Mouse (Mus musculus): ENCODE data around the gene Adh4. TPM values are rescaled to one million over a fixed set of nuclear protein-coding genes. Genes with fewer than 3 reads are reported as not detected.

Adh4 gene
- polyA plus RNA-seq, 1 experiment from 2014 or later: not detected

- H3K9ac ChIP-seq (ENCODE audit: low read depth, low read length): no peak overlapping the region
- H3K36me3 ChIP-seq (ENCODE audit: control insufficient read depth, insufficient read depth, low read length): no peaks in the 10 kb centered on the region
- no peak for ATAC-seq (replicated peaks; ENCODE audit: insufficient number of reproducible peaks, low FRiP score, low TSS enrichment)
- no peak overlapping the region for H3K4me2 ChIP-seq
- WGBS (ENCODE audit: insufficient replicate concordance): 61% methylated on average over 6 of the region's 6 CpGs
- no peaks in the 10 kb centered on the region for H3K4me1 ChIP-seq (ENCODE audit: control insufficient read depth, insufficient read depth, low read length)
- no peak overlapping the region for H3K27ac ChIP-seq (ENCODE audit: low read depth, low read length)
- no peak overlapping the region for H3K4me3 ChIP-seq (ENCODE audit: low read depth, low read length)
- H3K27me3 ChIP-seq (ENCODE audit: control insufficient read depth, insufficient read depth, low read length): no peaks in the 10 kb centered on the region
- no peaks in the 10 kb centered on the region for H3K9me3 ChIP-seq (replicated peaks; ENCODE audit: control insufficient read depth, low read length)
Measured at GRCm38 (mm10) chr3:138430360-138430976, 15.2 kb downstream of the Adh4 start.

GRCm38 (mm10) chr3:138431835-138432234, 16.6 kb downstream of the Adh4 start:
- ATAC-seq (replicated peaks; ENCODE audit: insufficient number of reproducible peaks, low FRiP score, low TSS enrichment): no peak
- Histone ChIP-seq H3K9ac (ENCODE audit: low read depth, low read length) (no peak overlapping the region), H3K4me1 (ENCODE audit: control insufficient read depth, insufficient read depth, low read length) (no peaks in the 10 kb centered on the region), H3K4me3 (ENCODE audit: low read depth, low read length) (no peak overlapping the region), H3K4me2 (no peak overlapping the region), H3K9me3 (replicated peaks; ENCODE audit: control insufficient read depth, low read length) (0 out of 2 replicates have a peak, but pooled peaks cover 3% of the 10 kb centered on the region), H3K36me3 (ENCODE audit: control insufficient read depth, insufficient read depth, low read length) (no peaks in the 10 kb centered on the region), H3K27ac (ENCODE audit: low read depth, low read length) (no peak overlapping the region), H3K27me3 (ENCODE audit: control insufficient read depth, insufficient read depth, low read length) (no peaks in the 10 kb centered on the region)
- 68% methylated on average over 2 of the region's 2 CpGs for WGBS (ENCODE audit: insufficient replicate concordance)

GRCm38 (mm10) chr3:138438716-138439115, 23.4 kb downstream of the Adh4 start:
- H3K4me2 ChIP-seq: no peak overlapping the region
- no peak overlapping the region for H3K9ac ChIP-seq (ENCODE audit: low read depth, low read length)
- ATAC-seq (replicated peaks; ENCODE audit: insufficient number of reproducible peaks, low FRiP score, low TSS enrichment): no peak
- H3K36me3 ChIP-seq (ENCODE audit: control insufficient read depth, insufficient read depth, low read length): no peaks in the 10 kb centered on the region
- 85% methylated on average over 3 of the region's 3 CpGs for WGBS (ENCODE audit: insufficient replicate concordance)
- H3K4me1 ChIP-seq (ENCODE audit: control insufficient read depth, insufficient read depth, low read length): peaks cover 2% of the 10 kb centered on the region; the same call in 1 of the 2 replicates
- H3K4me3 ChIP-seq (ENCODE audit: low read depth, low read length): no peak overlapping the region
- no peak overlapping the region for H3K27ac ChIP-seq (ENCODE audit: low read depth, low read length)
- no peaks in the 10 kb centered on the region for H3K27me3 ChIP-seq (ENCODE audit: control insufficient read depth, insufficient read depth, low read length)
- 0 out of 2 replicates have a peak, but pooled peaks cover 3% of the 10 kb centered on the region for H3K9me3 ChIP-seq (replicated peaks; ENCODE audit: control insufficient read depth, low read length)

GRCm38 (mm10) chr3:138442203-138442602, 26.9 kb downstream of the Adh4 start:
- Histone ChIP-seq H3K9me3 (replicated peaks; ENCODE audit: control insufficient read depth, low read length) (no peaks in the 10 kb centered on the region), H3K27ac (ENCODE audit: low read depth, low read length) (peak overlapping the region; percentile 87), H3K4me3 (ENCODE audit: low read depth, low read length) (peak overlapping the region; percentile 91), H3K4me2 (peak overlapping the region; percentile 80), H3K36me3 (ENCODE audit: control insufficient read depth, insufficient read depth, low read length) (peaks cover 11% of the 10 kb centered on the region), H3K9ac (ENCODE audit: low read depth, low read length) (peak overlapping the region; percentile 97), H3K27me3 (ENCODE audit: control insufficient read depth, insufficient read depth, low read length) (no peaks in the 10 kb centered on the region), H3K4me1 (ENCODE audit: control insufficient read depth, insufficient read depth, low read length) (peaks cover 9% of the 10 kb centered on the region)
- no peak for ATAC-seq (replicated peaks; ENCODE audit: insufficient number of reproducible peaks, low FRiP score, low TSS enrichment)
- 9% methylated on average over 9 of the region's 9 CpGs for WGBS (ENCODE audit: insufficient replicate concordance)

GRCm38 (mm10) chr3:138442612-138443464, 27.6 kb downstream of the Adh4 start, which contains the start of gene Adh5:
Gene Adh5, plus strand, starts transcription at chr3:138443093.
- peak within 1 kb of the TSS; percentile 87 for H3K27ac ChIP-seq (ENCODE audit: low read depth, low read length)
- H3K9ac ChIP-seq (ENCODE audit: low read depth, low read length): peak within 1 kb of the TSS; percentile 97
- H3K9me3 ChIP-seq (replicated peaks; ENCODE audit: control insufficient read depth, low read length): no peaks in the 10 kb centered on the region
- peak; percentile 100 for ATAC-seq (replicated peaks; ENCODE audit: insufficient number of reproducible peaks, low FRiP score, low TSS enrichment)
- no peaks in the 10 kb centered on the region for H3K27me3 ChIP-seq (ENCODE audit: control insufficient read depth, insufficient read depth, low read length)
- under 1% methylated on average over 86 of the region's 86 CpGs for whole genome bisulfite sequencing (ENCODE audit: insufficient replicate concordance)
- H3K4me2 ChIP-seq: peak within 1 kb of the TSS; percentile 80
- peaks cover 11% of the 10 kb centered on the region for H3K36me3 ChIP-seq (ENCODE audit: control insufficient read depth, insufficient read depth, low read length)
- peaks cover 13% of the 10 kb centered on the region for H3K4me1 ChIP-seq (ENCODE audit: control insufficient read depth, insufficient read depth, low read length)
- peak within 1 kb of the TSS; percentile 91 for H3K4me3 ChIP-seq (ENCODE audit: low read depth, low read length)

- peak overlapping the region; percentile 80 for H3K4me2 ChIP-seq
- H3K36me3 ChIP-seq (ENCODE audit: control insufficient read depth, insufficient read depth, low read length): peaks cover 11% of the 10 kb centered on the region
- no peaks in the 10 kb centered on the region for H3K27me3 ChIP-seq (ENCODE audit: control insufficient read depth, insufficient read depth, low read length)
- ATAC-seq (replicated peaks; ENCODE audit: insufficient number of reproducible peaks, low FRiP score, low TSS enrichment): no peak
- peaks cover 18% of the 10 kb centered on the region for H3K4me1 ChIP-seq (ENCODE audit: control insufficient read depth, insufficient read depth, low read length)
- H3K9ac ChIP-seq (ENCODE audit: low read depth, low read length): peak overlapping the region; percentile 97
- peak overlapping the region; percentile 87 for H3K27ac ChIP-seq (ENCODE audit: low read depth, low read length)
- H3K9me3 ChIP-seq (replicated peaks; ENCODE audit: control insufficient read depth, low read length): no peaks in the 10 kb centered on the region
- WGBS (ENCODE audit: insufficient replicate concordance): 4% methylated on average over 9 of the region's 9 CpGs
- H3K4me3 ChIP-seq (ENCODE audit: low read depth, low read length): peak overlapping the region; percentile 91
Measured at GRCm38 (mm10) chr3:138443465-138443771, 28.2 kb downstream of the Adh4 start.

GRCm38 (mm10) chr3:138448077-138448860, 33.0 kb downstream of the Adh4 start:
- Histone ChIP-seq H3K36me3 (ENCODE audit: control insufficient read depth, insufficient read depth, low read length) (peaks cover 32% of the 10 kb centered on the region), H3K27ac (ENCODE audit: low read depth, low read length) (no peak overlapping the region), H3K4me3 (ENCODE audit: low read depth, low read length) (no peak overlapping the region), H3K4me1 (ENCODE audit: control insufficient read depth, insufficient read depth, low read length) (peaks cover 18% of the 10 kb centered on the region), H3K9me3 (replicated peaks; ENCODE audit: control insufficient read depth, low read length) (no peaks in the 10 kb centered on the region), H3K27me3 (ENCODE audit: control insufficient read depth, insufficient read depth, low read length) (no peaks in the 10 kb centered on the region), H3K4me2 (no peak overlapping the region), H3K9ac (ENCODE audit: low read depth, low read length) (no peak overlapping the region)
- 66% methylated on average over 12 of the region's 12 CpGs for WGBS (ENCODE audit: insufficient replicate concordance)
- ATAC-seq (replicated peaks; ENCODE audit: insufficient number of reproducible peaks, low FRiP score, low TSS enrichment): no peak

- H3K4me3 ChIP-seq (ENCODE audit: low read depth, low read length): no peak overlapping the region
- no peak for ATAC-seq (replicated peaks; ENCODE audit: insufficient number of reproducible peaks, low FRiP score, low TSS enrichment)
- 0 out of 2 replicates have a peak overlapping the region, but pooled peaks have one; percentile 16 for H3K9ac ChIP-seq (ENCODE audit: low read depth, low read length)
- peaks cover 27% of the 10 kb centered on the region for H3K36me3 ChIP-seq (ENCODE audit: control insufficient read depth, insufficient read depth, low read length)
- WGBS (ENCODE audit: insufficient replicate concordance): 81% methylated on average over 10 of the region's 10 CpGs
- H3K27ac ChIP-seq (ENCODE audit: low read depth, low read length): no peak overlapping the region
- H3K27me3 ChIP-seq (ENCODE audit: control insufficient read depth, insufficient read depth, low read length): no peaks in the 10 kb centered on the region
- no peaks in the 10 kb centered on the region for H3K9me3 ChIP-seq (replicated peaks; ENCODE audit: control insufficient read depth, low read length)
- H3K4me1 ChIP-seq (ENCODE audit: control insufficient read depth, insufficient read depth, low read length): peaks cover 11% of the 10 kb centered on the region
- no peak overlapping the region for H3K4me2 ChIP-seq
Measured at GRCm38 (mm10) chr3:138452169-138452568, 36.9 kb downstream of the Adh4 start.

Data from heart, embryonic 11.5 days (tissue).